ENCODE assay signal across 20 mouse cellular contexts in genomic region chr1:152047416-152047815, GRCm38 (mm10). TPM values are rescaled to one million over a fixed set of nuclear protein-coding genes. Genes with fewer than 3 reads are reported as not detected.
DNase-seq lines count a peak whose midpoint lies in the region; ATAC-seq and TF ChIP-seq lines count a peak whose summit lies in the region.
"Had no signal": no experiment of that assay in that cellular context is flagged by ENCODE, and none has a peak within 500 bp of the region (broad histone marks: within the 10 kb centered on the region; RNA-seq: fewer than 3 reads in every experiment).

No protein-coding gene starts in this region.

- peak overlapping the region; percentile 3; the same call in 1 of the 2 replicates for H3K9ac ChIP-seq in forebrain, postnatal 0 days
- H3K9ac ChIP-seq in forebrain, embryonic 16.5 days (replicated peaks; ENCODE audit: low read depth, low read length) = no peak overlapping the region
- 0 out of 2 replicates have a peak overlapping the region, but pooled peaks have one; percentile 8 for H3K9ac ChIP-seq in midbrain, embryonic 16.5 days (ENCODE audit: low read depth, low read length)
- no peak overlapping the region for H3K9ac ChIP-seq in midbrain, embryonic 13.5 days (replicated peaks)
- H3K9ac ChIP-seq: embryonic facial prominence, embryonic 12.5 days; hindbrain, embryonic 14.5 days had no signal

- H3K27me3 ChIP-seq in forebrain, postnatal 0 days (ENCODE audit: insufficient read depth, low read length) = no peaks in the 10 kb centered on the region
- H3K27me3 ChIP-seq in forebrain, embryonic 16.5 days (replicated peaks; ENCODE audit: control insufficient read depth, insufficient read depth, low read length) = no peaks in the 10 kb centered on the region
- H3K27me3 ChIP-seq in midbrain, embryonic 16.5 days (ENCODE audit: control insufficient read depth, insufficient read depth, low read depth, low read length) = no peaks in the 10 kb centered on the region
- H3K27me3 ChIP-seq in midbrain, embryonic 13.5 days = no peaks in the 10 kb centered on the region
- H3K27me3 ChIP-seq: CH12.LX; embryonic facial prominence, embryonic 12.5 days; Patski had no signal

- H3K4me1 ChIP-seq in forebrain, postnatal 0 days (ENCODE audit: insufficient read depth) = 0 out of 2 replicates have a peak, but pooled peaks cover 4% of the 10 kb centered on the region
- H3K4me1 ChIP-seq in forebrain, embryonic 16.5 days (replicated peaks; ENCODE audit: control insufficient read depth, insufficient read depth, low read length) = peaks cover 6% of the 10 kb centered on the region
- peaks cover 9% of the 10 kb centered on the region for H3K4me1 ChIP-seq in midbrain, embryonic 16.5 days (ENCODE audit: control insufficient read depth, insufficient read depth, low read length)
- H3K4me1 ChIP-seq in midbrain, embryonic 13.5 days (replicated peaks) = peaks cover 27% of the 10 kb centered on the region

- no peak overlapping the region for H3K27ac ChIP-seq in forebrain, postnatal 0 days (ENCODE audit: low read depth, low read length)
- no peak overlapping the region for H3K27ac ChIP-seq in forebrain, embryonic 16.5 days (ENCODE audit: low read length)
- H3K27ac ChIP-seq in layer of hippocampus, adult 2 months = peak overlapping the region; percentile 28; the same call in 1 of the 2 replicates
- 0 out of 2 replicates have a peak overlapping the region, but pooled peaks have one; percentile 43 for H3K27ac ChIP-seq in midbrain, embryonic 16.5 days (ENCODE audit: low read length)
- no peak overlapping the region for H3K27ac ChIP-seq in midbrain, embryonic 13.5 days
- H3K27ac ChIP-seq: embryonic facial prominence, embryonic 12.5 days; heart, embryonic 10.5 days; hindbrain, embryonic 14.5 days had no signal

- H3K4me2 ChIP-seq in forebrain, postnatal 0 days (ENCODE audit: low read depth) = no peak overlapping the region
- H3K4me2 ChIP-seq in forebrain, embryonic 16.5 days (ENCODE audit: low read length) = no peak overlapping the region
- no peak overlapping the region for H3K4me2 ChIP-seq in midbrain, embryonic 16.5 days (ENCODE audit: low read length)
- no peak overlapping the region for H3K4me2 ChIP-seq in midbrain, embryonic 13.5 days (replicated peaks)
- H3K4me2 ChIP-seq: embryonic facial prominence, embryonic 12.5 days; hindbrain, embryonic 14.5 days had no signal

- no peak for ATAC-seq in forebrain, postnatal 0 days
- no peak for ATAC-seq in forebrain, embryonic 16.5 days
- 0 out of 2 replicates have a peak, but pooled peaks have one; percentile 43 for ATAC-seq in midbrain, embryonic 16.5 days
- no peak for ATAC-seq in midbrain, embryonic 13.5 days
- ATAC-seq: activated CD4-positive, CD25-positive, alpha-beta regulatory T cell, adult 4 months; Patski had no signal

- H3K36me3 ChIP-seq in forebrain, postnatal 0 days (ENCODE audit: insufficient read depth) = no peaks in the 10 kb centered on the region
- no peaks in the 10 kb centered on the region for H3K36me3 ChIP-seq in forebrain, embryonic 16.5 days (ENCODE audit: control insufficient read depth, insufficient read depth)
- no peaks in the 10 kb centered on the region for H3K36me3 ChIP-seq in midbrain, embryonic 16.5 days (ENCODE audit: control insufficient read depth, insufficient read depth, low read length)
- no peaks in the 10 kb centered on the region for H3K36me3 ChIP-seq in midbrain, embryonic 13.5 days
- H3K36me3 ChIP-seq: embryonic facial prominence, embryonic 12.5 days; heart, embryonic 10.5 days had no signal

- WGBS in forebrain, postnatal 0 days = 44% methylated on average over 5 of the region's 5 CpGs
- 43% methylated on average over 5 of the region's 5 CpGs for WGBS in forebrain, embryonic 16.5 days
- 46% methylated on average over 5 of the region's 5 CpGs for WGBS in midbrain, embryonic 16.5 days
- WGBS in midbrain, embryonic 13.5 days = 66% methylated on average over 5 of the region's 5 CpGs

- TF ChIP-seq CTCF in forebrain, postnatal 0 days (IDR thresholded peaks at IDR 0.05; ENCODE audit: low read depth) = no peak
- no peak for TF ChIP-seq CTCF in layer of hippocampus, adult 2 months (conservative IDR thresholded peaks at IDR 0.05)

- no peak overlapping the region for H3K4me3 ChIP-seq in forebrain, postnatal 0 days (ENCODE audit: low read depth, low read length)
- H3K4me3 ChIP-seq in forebrain, embryonic 16.5 days (replicated peaks; ENCODE audit: low read length) = no peak overlapping the region
- no peak overlapping the region for H3K4me3 ChIP-seq in layer of hippocampus, adult 2 months
- H3K4me3 ChIP-seq in midbrain, embryonic 16.5 days (ENCODE audit: low read depth, low read length) = no peak overlapping the region
- no peak overlapping the region for H3K4me3 ChIP-seq in midbrain, embryonic 13.5 days (replicated peaks)
- H3K4me3 ChIP-seq: embryonic facial prominence, embryonic 12.5 days; heart, embryonic 10.5 days had no signal

- no peaks in the 10 kb centered on the region for H3K9me3 ChIP-seq in forebrain, postnatal 0 days (ENCODE audit: low read length)
- H3K9me3 ChIP-seq in forebrain, embryonic 16.5 days (ENCODE audit: control insufficient read depth, low read length) = no peaks in the 10 kb centered on the region
- H3K9me3 ChIP-seq in midbrain, embryonic 16.5 days (replicated peaks; ENCODE audit: control insufficient read depth, low read length, poor library complexity, severe bottlenecking) = no peaks in the 10 kb centered on the region
- no peaks in the 10 kb centered on the region for H3K9me3 ChIP-seq in midbrain, embryonic 13.5 days
- H3K9me3 ChIP-seq: embryonic facial prominence, embryonic 12.5 days; heart, embryonic 10.5 days had no signal

- no peak for DNase-seq in forebrain, postnatal 0 days
- no peak for DNase-seq in layer of hippocampus, adult 2 months (ENCODE audit: low spot score in 2 of 2)
- DNase-seq in layer of hippocampus, adult 9-10 months (ENCODE audit: low spot score) = no peak
- no peak for DNase-seq in gastrocnemius, postnatal 25 days
- DNase-seq: adrenal gland, postnatal 14 days; cerebellum, adult 18-20 months; cerebellum, adult 9-11 months; embryo, embryonic 11 days; heart, adult 18-20 months; heart, postnatal 10 days; heart, postnatal 4 days had no signal

RNA-seq across cellular contexts. Expression of gene 1700025G04Rik, which starts 42.5 kb away (rescaled TPM):
- 36.8 and 43.2 TPM in 2 replicates for total RNA-seq in forebrain, postnatal 0 days (2014; rRNA removed)
- polyA plus RNA-seq in forebrain, postnatal 0 days (2015; fragmentation: Nextera tagmentation; extraction: Ambion mirVana) = 17.0 and 25.5 TPM in 2 replicates
- 26.4 and 31.2 TPM in 2 replicates for polyA plus RNA-seq in forebrain, embryonic 16.5 days (2015; fragmentation: Nextera tagmentation; extraction: Ambion mirVana)
- total RNA-seq in layer of hippocampus, adult 2 months (2021) = 10 to 100 TPM; 74.2 to 76.0 TPM
- 27.3 and 28.5 TPM in 2 replicates for polyA plus RNA-seq in midbrain, embryonic 16.5 days (2015; fragmentation: Nextera tagmentation; extraction: Ambion mirVana)
- 37.6 and 41.1 TPM in 2 replicates for polyA plus RNA-seq in midbrain, embryonic 13.5 days (2015; fragmentation: Nextera tagmentation; extraction: Ambion mirVana)
- 10 to 100 TPM; 61.5 to 64.0 TPM for total RNA-seq in gastrocnemius, postnatal 25 days (2021)

Comparison
In these comparisons a context has a peak if more than half of its experiments do, and no peak if none do; other contexts are left out.
1. H3K27ac ChIP-seq: peak in layer of hippocampus, adult 2 months (single experiment) and midbrain, embryonic 16.5 days (single experiment); none in forebrain, postnatal 0 days (single experiment), forebrain, embryonic 16.5 days (single experiment) and midbrain, embryonic 13.5 days (single experiment).
2. H3K9ac ChIP-seq: peak in forebrain, postnatal 0 days (single experiment) and midbrain, embryonic 16.5 days (single experiment); none in forebrain, embryonic 16.5 days (single experiment) and midbrain, embryonic 13.5 days (single experiment).